Mouse (Mus musculus): ENCODE results near the gene Phactr1. TPM values are rescaled to one million over a fixed set of nuclear protein-coding genes. Genes with fewer than 3 reads are reported as not detected.
A peak's percentile ranks its signal among the peaks of the same experiment; 100 is the strongest.

Gene Phactr1
- polyA plus RNA-seq, 1 experiment: 46.9 TPM

DNA sequence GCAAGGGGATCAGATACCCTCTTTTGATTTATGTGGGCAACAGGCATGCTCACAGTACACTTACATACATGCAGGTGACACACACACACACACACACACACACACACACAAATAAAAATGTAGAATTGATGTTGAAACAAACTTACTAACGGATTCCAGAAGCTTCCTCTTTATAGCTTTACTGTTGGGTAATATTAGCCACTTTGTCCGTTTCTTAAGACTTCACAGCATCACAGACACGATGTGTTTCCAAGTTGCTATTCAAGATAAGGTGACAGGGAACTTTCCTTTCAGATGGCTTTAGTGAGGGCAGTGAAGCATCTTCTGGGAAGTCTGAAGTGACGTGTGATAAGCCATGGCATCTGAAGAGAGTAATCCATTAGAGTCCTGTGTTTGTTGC, 11.8 kb downstream of the Phactr1 start:
- TF ChIP-seq CTCF (IDR thresholded peaks at IDR 0.05; ENCODE audit: borderline replicate concordance, insufficient read depth, low read depth, low read length) (no peak), POLR2A (IDR thresholded peaks at IDR 0.05; ENCODE audit: borderline replicate concordance, insufficient read depth, low read length) (no peak)
- no peak for DNase-seq
- WGBS: 82% methylated on average over 4 of the region's 4 CpGs
- Histone ChIP-seq H3K27me3 (ENCODE audit: control insufficient read depth, insufficient read depth, low read length) (no peaks in the 10 kb centered on the region), H3K4me1 (ENCODE audit: control insufficient read depth, insufficient read depth, low read length) (no peaks in the 10 kb centered on the region), H3K4me3 (replicated peaks; ENCODE audit: insufficient read depth, low read depth, low read length) (no peak overlapping the region), H3K27ac (ENCODE audit: insufficient read depth, low read length) (no peak overlapping the region)

GRCm38 (mm10) chr13:42696641-42697040, 16.2 kb downstream of the Phactr1 start:
- WGBS: 69% methylated on average over 5 of the region's 5 CpGs
- Histone ChIP-seq H3K4me1 (ENCODE audit: control insufficient read depth, insufficient read depth, low read length) (no peaks in the 10 kb centered on the region), H3K27ac (ENCODE audit: insufficient read depth, low read length) (no peak overlapping the region), H3K4me3 (replicated peaks; ENCODE audit: insufficient read depth, low read depth, low read length) (no peak overlapping the region), H3K27me3 (ENCODE audit: control insufficient read depth, insufficient read depth, low read length) (no peaks in the 10 kb centered on the region)
- no peak for TF ChIP-seq POLR2A (IDR thresholded peaks at IDR 0.05; ENCODE audit: borderline replicate concordance, insufficient read depth, low read length)
- no peak for TF ChIP-seq CTCF (IDR thresholded peaks at IDR 0.05; ENCODE audit: borderline replicate concordance, insufficient read depth, low read depth, low read length)
- no peak for DNase-seq

- Histone ChIP-seq H3K4me3 (replicated peaks; ENCODE audit: insufficient read depth, low read depth, low read length) (peak overlapping the region; percentile 70), H3K27ac (ENCODE audit: insufficient read depth, low read length) (no peak overlapping the region), H3K27me3 (ENCODE audit: control insufficient read depth, insufficient read depth, low read length) (no peaks in the 10 kb centered on the region), H3K4me1 (ENCODE audit: control insufficient read depth, insufficient read depth, low read length) (no peaks in the 10 kb centered on the region)
- TF ChIP-seq POLR2A (IDR thresholded peaks at IDR 0.05; ENCODE audit: borderline replicate concordance, insufficient read depth, low read length) (no peak; the same call in 1 of the 2 replicates), CTCF (IDR thresholded peaks at IDR 0.05; ENCODE audit: borderline replicate concordance, insufficient read depth, low read depth, low read length) (no peak)
- WGBS: under 1% methylated on average over 11 of the region's 11 CpGs
- DNase-seq: peak; percentile 63 to 65
Measured at GRCm38 (mm10) chr13:42709148-42709547, 28.7 kb downstream of the Phactr1 start.

- Histone ChIP-seq H3K27me3 (ENCODE audit: control insufficient read depth, insufficient read depth, low read length) (no peaks in the 10 kb centered on the region), H3K4me1 (ENCODE audit: control insufficient read depth, insufficient read depth, low read length) (no peaks in the 10 kb centered on the region), H3K27ac (ENCODE audit: insufficient read depth, low read length) (peak overlapping the region; percentile 11; the same call in 1 of the 2 replicates), H3K4me3 (replicated peaks; ENCODE audit: insufficient read depth, low read depth, low read length) (peak overlapping the region; percentile 70)
- peak; percentile 66 to 73 for DNase-seq
- TF ChIP-seq POLR2A (IDR thresholded peaks at IDR 0.05; ENCODE audit: borderline replicate concordance, insufficient read depth, low read length) (peak; percentile 48; the same call in 1 of the 2 replicates), CTCF (IDR thresholded peaks at IDR 0.05; ENCODE audit: borderline replicate concordance, insufficient read depth, low read depth, low read length) (no peak; the same call in 1 of the 2 replicates)
- WGBS: 1% methylated on average over 39 of the region's 39 CpGs
Measured at GRCm38 (mm10) chr13:42709611-42710331, 29.3 kb downstream of the Phactr1 start.

DNA sequence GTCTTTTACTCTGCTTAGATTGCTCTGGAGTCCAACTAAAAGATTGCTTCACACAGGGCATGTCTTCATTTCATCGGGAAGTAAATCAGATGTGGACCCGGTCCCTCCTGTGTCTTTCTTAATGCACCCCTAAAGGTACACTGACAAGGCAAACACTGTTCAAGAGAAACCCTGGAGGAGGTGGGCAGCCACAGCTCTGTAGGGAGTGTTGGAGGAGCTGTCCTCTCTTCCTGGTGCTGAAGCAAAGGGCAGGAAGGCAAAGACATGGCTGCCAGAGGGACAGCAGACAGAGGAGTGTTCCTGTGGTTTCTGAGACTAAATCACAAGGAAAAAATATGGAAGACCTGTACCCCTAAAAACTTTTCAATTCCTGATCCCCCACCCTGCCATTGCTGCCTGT, 31.1 kb downstream of the Phactr1 start:
- Histone ChIP-seq H3K27ac (ENCODE audit: insufficient read depth, low read length) (no peak overlapping the region), H3K4me3 (replicated peaks; ENCODE audit: insufficient read depth, low read depth, low read length) (no peak overlapping the region), H3K4me1 (ENCODE audit: control insufficient read depth, insufficient read depth, low read length) (no peaks in the 10 kb centered on the region), H3K27me3 (ENCODE audit: control insufficient read depth, insufficient read depth, low read length) (no peaks in the 10 kb centered on the region)
- DNase-seq: no peak
- WGBS: 53% methylated on average over 2 of the region's 2 CpGs
- no peak for TF ChIP-seq CTCF (IDR thresholded peaks at IDR 0.05; ENCODE audit: borderline replicate concordance, insufficient read depth, low read depth, low read length)
- no peak for TF ChIP-seq POLR2A (IDR thresholded peaks at IDR 0.05; ENCODE audit: borderline replicate concordance, insufficient read depth, low read length)

DNA sequence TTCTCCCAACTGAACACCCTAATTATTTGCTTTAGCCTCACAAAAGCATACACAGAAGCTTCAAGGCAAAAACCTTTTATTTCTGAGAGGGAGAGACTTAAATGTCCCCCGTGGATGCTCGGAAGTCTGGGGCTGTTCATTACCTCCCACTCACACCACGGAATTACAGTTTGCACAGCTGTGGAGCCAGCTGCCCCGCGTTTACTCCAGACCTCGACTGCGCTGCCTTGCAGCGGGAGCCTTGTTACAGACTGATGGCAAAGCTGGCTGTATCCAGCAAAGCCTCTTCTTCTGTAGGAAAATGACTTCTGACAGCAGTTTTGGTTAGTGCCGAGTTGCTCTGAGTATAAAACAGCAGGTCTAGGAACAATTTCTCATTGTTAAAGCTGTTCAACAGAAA, 39.0 kb downstream of the Phactr1 start:
- no peak overlapping the region for H3K27ac ChIP-seq (ENCODE audit: insufficient read depth, low read length)
- TF ChIP-seq POLR2A (IDR thresholded peaks at IDR 0.05; ENCODE audit: borderline replicate concordance, insufficient read depth, low read length): no peak
- no peak for TF ChIP-seq CTCF (IDR thresholded peaks at IDR 0.05; ENCODE audit: borderline replicate concordance, insufficient read depth, low read depth, low read length)
- no peaks in the 10 kb centered on the region for H3K4me1 ChIP-seq (ENCODE audit: control insufficient read depth, insufficient read depth, low read length)
- H3K27me3 ChIP-seq (ENCODE audit: control insufficient read depth, insufficient read depth, low read length): no peaks in the 10 kb centered on the region
- H3K4me3 ChIP-seq (replicated peaks; ENCODE audit: insufficient read depth, low read depth, low read length): no peak overlapping the region
- no peak for DNase-seq
- WGBS: 60% methylated on average over 9 of the region's 9 CpGs

DNA sequence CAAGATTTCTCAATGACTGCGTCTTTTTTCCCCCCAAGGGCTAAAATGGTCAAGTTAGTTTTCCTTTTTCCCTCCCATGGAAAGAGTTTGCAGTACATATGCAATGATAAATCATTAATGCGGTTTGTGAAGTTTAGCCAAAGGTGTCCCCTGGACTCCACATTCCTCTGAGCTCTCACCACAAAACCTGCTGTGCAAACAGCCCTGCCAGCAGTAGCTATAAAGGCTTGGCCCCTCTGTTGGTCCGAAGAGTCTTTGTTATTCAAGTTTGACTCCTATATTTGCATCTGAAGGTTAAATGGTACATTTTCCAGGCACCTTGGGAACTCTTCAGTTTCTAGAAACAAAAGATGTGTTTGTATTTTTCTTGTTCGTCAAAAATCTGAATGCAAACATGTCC, 39.7 kb downstream of the Phactr1 start:
- Histone ChIP-seq H3K27ac (ENCODE audit: insufficient read depth, low read length) (no peak overlapping the region), H3K27me3 (ENCODE audit: control insufficient read depth, insufficient read depth, low read length) (no peaks in the 10 kb centered on the region), H3K4me1 (ENCODE audit: control insufficient read depth, insufficient read depth, low read length) (no peaks in the 10 kb centered on the region), H3K4me3 (replicated peaks; ENCODE audit: insufficient read depth, low read depth, low read length) (no peak overlapping the region)
- TF ChIP-seq POLR2A (IDR thresholded peaks at IDR 0.05; ENCODE audit: borderline replicate concordance, insufficient read depth, low read length) (no peak), CTCF (IDR thresholded peaks at IDR 0.05; ENCODE audit: borderline replicate concordance, insufficient read depth, low read depth, low read length) (no peak)
- no peak for DNase-seq
- 51% methylated on average over 4 of the region's 4 CpGs for WGBS

DNA sequence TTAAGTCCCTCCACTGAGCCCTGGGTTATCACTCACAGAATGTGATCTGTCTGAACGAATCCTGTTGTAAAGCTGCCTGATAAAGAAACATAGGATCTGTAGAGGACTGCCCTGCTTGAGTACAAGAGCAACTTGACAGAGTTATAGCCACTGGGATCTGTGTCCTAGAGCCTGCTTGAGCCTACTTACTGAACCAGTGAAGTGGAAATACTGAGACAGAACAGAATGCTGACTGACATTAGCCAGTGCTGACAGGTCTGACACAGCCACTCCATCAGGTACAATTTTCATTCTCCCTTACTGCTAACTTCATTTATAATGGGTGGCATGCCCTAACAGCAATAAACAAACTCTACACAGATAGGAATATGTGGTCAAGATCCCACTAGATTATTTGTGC, 40.2 kb downstream of the Phactr1 start:
- no peaks in the 10 kb centered on the region for H3K27me3 ChIP-seq (ENCODE audit: control insufficient read depth, insufficient read depth, low read length)
- no peak overlapping the region for H3K4me3 ChIP-seq (replicated peaks; ENCODE audit: insufficient read depth, low read depth, low read length)
- H3K4me1 ChIP-seq (ENCODE audit: control insufficient read depth, insufficient read depth, low read length): peaks cover 4% of the 10 kb centered on the region
- DNase-seq: no peak
- no peak overlapping the region for H3K27ac ChIP-seq (ENCODE audit: insufficient read depth, low read length)
- 48% methylated on average over 1 of the region's 1 CpGs for WGBS
- TF ChIP-seq POLR2A (IDR thresholded peaks at IDR 0.05; ENCODE audit: borderline replicate concordance, insufficient read depth, low read length) (no peak), CTCF (IDR thresholded peaks at IDR 0.05; ENCODE audit: borderline replicate concordance, insufficient read depth, low read depth, low read length) (no peak)

Data from cerebellum, adult 2 months (tissue).